Mouse (Mus musculus) bone marrow, adult 2 months (tissue): ENCODE data around the gene Map1lc3a.

Experiments used
- CTCF ChIP-seq: fragments of 200-500 bp; IDR thresholded peaks from 2 replicates; pipeline ENCODE4 v1.5.1; 2011; ENCODE audit warnings: low read length, control low read depth; ENCODE audit not compliant: control insufficient read depth, insufficient read depth
- POLR2A ChIP-seq: fragments of 200-500 bp; IDR thresholded peaks from 2 replicates; pipeline ENCODE4 v1.6.1; 2011; ENCODE audit warnings: low read depth, mild to moderate bottlenecking, control low read depth, low read length, borderline replicate concordance; ENCODE audit not compliant: control insufficient read depth

DNA sequence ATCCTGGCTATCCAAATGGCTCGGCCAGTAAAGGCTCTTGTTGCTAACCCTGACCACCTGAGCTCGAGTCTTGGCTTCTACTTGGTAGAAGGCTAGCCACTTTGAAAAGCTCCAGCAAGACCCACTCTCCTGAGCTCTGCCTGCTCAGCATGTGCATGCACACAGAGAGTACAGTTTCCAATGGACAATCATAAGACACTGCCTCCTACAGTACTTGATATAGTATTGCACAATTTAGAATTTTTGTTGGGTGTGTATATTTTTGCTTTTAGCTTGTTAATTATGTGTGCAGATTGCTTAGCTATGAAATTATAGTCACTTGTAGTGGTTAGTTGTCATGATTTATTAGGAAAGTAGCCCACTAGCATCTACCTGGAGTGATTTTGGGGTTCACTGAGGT, 27.4 kb upstream of the Map1lc3a start:
- TF ChIP-seq CTCF: no peak
- TF ChIP-seq POLR2A: no peak
